Mouse (Mus musculus) midbrain, embryonic 11.5 days (tissue): Measurements from ENCODE around the gene Ccdc9b. TPM values are rescaled to one million over a fixed set of nuclear protein-coding genes. Genes with fewer than 3 reads are reported as not detected.

Source experiments
- ATAC-seq: fragments of 200-750 bp; cut with Nextera tagmentation; 2 replicates; pipeline ENCODE4 v1.8.0; 2017; ENCODE audit warnings: moderate TSS enrichment, moderate library complexity; ENCODE audit not compliant: low FRiP score
- DNase-seq: peaks from one replicate; pipeline ENCODE4 v3.0.0; 2015; ENCODE audit warnings: low spot score; ENCODE audit errors: missing footprints
- H3K27ac ChIP-seq: fragments of 300-500 bp; sonication (generic); 2 replicates; pipeline ENCODE4 v1.5.1; 2014; ENCODE audit warnings: low read depth, low read length
- H3K27me3 ChIP-seq: fragments of 300-500 bp; sonication (generic); 2 replicates; pipeline ENCODE4 v1.6.1; 2014; ENCODE audit warnings: mild to moderate bottlenecking, low read length, moderate library complexity, mixed read lengths; ENCODE audit not compliant: control insufficient read depth, insufficient read depth
- H3K36me3 ChIP-seq: fragments of 300-500 bp; sonication (generic); 2 replicates; pipeline ENCODE4 v1.6.1; 2014; ENCODE audit warnings: mild to moderate bottlenecking, low read length, moderate library complexity, mixed read lengths; ENCODE audit not compliant: control insufficient read depth, insufficient read depth
- H3K4me1 ChIP-seq: fragments of 300-500 bp; sonication (generic); 2 replicates; pipeline ENCODE4 v1.6.1; 2014; ENCODE audit warnings: low read length; ENCODE audit not compliant: control insufficient read depth, insufficient read depth
- H3K4me2 ChIP-seq: fragments of 300-500 bp; sonication (generic); 2 replicates; pipeline ENCODE4 v1.6.1; 2014; ENCODE audit warnings: mild to moderate bottlenecking, moderate library complexity
- H3K4me3 ChIP-seq: fragments of 300-500 bp; sonication (generic); 2 replicates; pipeline ENCODE4 v1.5.1; 2014; ENCODE audit warnings: low read depth, low read length
- H3K9ac ChIP-seq: fragments of 300-500 bp; sonication (generic); 2 replicates; pipeline ENCODE4 v1.6.1; 2014; ENCODE audit warnings: low read length
- H3K9me3 ChIP-seq: fragments of 300-500 bp; sonication (generic); 2 replicates; pipeline ENCODE4 v1.6.1; 2016; ENCODE audit warnings: low read length; ENCODE audit not compliant: control insufficient read depth
- WGBS: fragments of 180-500 bp; shearing (Covaris S2); extraction: QIAGEN DNeasy Blood & Tissue Kit; methylation state at CpG from one replicate; pipeline ENCODE4 v1.1.7; 2014; 5-methylcytosine and 5-hydroxymethylcytosine counted together
- polyA plus RNA-seq: library from polyadenylated mRNA; unstranded; fragments of >200 nt; fragmentation: Nextera tagmentation; extraction: Ambion mirVana; gene quantifications from 2 replicates; pipeline ENCODE4 v1.2.1, GENCODE M21; 2014

The Ccdc9b gene
- polyA plus RNA-seq, 1 experiment from 2014 or later: 0.92 TPM

DNA sequence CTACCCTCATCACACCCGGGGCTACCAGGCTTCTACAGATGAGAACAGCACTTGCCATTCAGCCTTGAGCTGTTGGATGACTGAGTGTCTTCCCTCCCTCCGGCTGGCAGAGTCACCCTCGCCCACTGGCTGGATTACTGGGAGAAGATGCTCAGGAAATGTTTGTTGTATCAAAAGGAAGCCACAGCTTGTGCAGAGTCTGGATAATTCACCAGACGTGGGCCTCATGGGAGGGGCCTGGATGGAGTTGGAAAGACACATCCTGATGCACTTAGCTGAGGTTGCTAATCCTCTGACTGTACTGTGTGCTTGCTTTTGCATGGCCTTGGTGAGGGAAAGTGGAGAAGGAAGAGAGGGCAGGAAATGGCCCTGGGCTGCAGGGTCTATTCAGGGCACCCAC, 6.4 kb downstream of the Ccdc9b start:
- no peaks in the 10 kb centered on the region for H3K36me3 ChIP-seq
- no peak overlapping the region for H3K4me3 ChIP-seq
- 91% methylated on average over 4 of the region's 4 CpGs for WGBS
- H3K27me3 ChIP-seq: no peaks in the 10 kb centered on the region; the same call in 1 of the 2 replicates
- no peak overlapping the region for H3K27ac ChIP-seq
- no peak for ATAC-seq
- no peak overlapping the region for H3K4me2 ChIP-seq
- no peaks in the 10 kb centered on the region for H3K9me3 ChIP-seq
- H3K4me1 ChIP-seq: 0 out of 2 replicates have a peak, but pooled peaks cover 2% of the 10 kb centered on the region
- peak; percentile 45 for DNase-seq
- H3K9ac ChIP-seq: no peak overlapping the region

DNA sequence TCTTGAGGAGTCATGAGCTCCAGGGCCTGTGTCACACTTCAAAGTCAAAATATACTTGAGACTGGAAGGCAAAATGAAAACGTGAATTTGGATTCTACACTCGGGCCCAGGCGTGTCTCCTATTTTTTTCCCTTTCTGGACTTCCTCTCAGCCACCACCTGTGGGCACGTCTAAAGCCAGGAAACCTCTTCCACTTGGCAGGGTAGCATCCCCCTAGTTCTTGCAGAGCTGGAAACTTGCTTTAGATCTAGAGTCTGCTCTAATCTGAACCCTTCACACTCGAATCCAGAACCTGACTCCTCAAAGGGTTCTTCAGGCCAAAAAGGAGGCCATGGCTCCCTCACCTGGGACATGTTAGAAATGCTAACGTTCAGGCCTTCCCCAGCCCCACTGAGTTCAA, 7.1 kb downstream of the Ccdc9b start:
- DNase-seq (peak; percentile 62), ATAC-seq (no peak)
- H3K27ac ChIP-seq: no peak overlapping the region
- no peaks in the 10 kb centered on the region for H3K9me3 ChIP-seq
- H3K9ac ChIP-seq: no peak overlapping the region
- no peak overlapping the region for H3K4me2 ChIP-seq
- H3K4me1 ChIP-seq: peaks cover under 1% of the 10 kb centered on the region
- H3K4me3 ChIP-seq: no peak overlapping the region
- WGBS: 89% methylated on average over 6 of the region's 6 CpGs
- H3K36me3 ChIP-seq: no peaks in the 10 kb centered on the region
- H3K27me3 ChIP-seq: no peaks in the 10 kb centered on the region; the same call in 1 of the 2 replicates

DNA sequence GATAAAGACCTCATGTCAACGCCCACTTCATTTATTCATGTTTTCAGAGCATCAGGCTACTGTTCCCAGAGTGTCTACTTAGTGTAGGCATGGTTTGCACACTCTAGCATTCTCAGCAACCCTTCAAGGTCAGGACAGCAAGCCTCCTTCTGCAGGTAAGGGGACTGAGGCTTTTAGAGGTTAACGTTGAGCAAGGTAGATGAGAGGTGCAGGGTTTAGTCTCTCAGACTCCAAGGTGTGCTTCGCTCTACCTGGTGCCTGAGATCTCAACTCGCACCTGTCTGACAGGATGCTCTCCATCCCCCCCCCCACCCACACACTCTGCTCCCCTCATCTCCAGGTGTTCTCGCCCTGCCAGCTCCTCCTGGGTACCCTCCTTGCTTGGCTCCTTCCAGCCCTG, 8.3 kb downstream of the Ccdc9b start:
- 85% methylated on average over 5 of the region's 5 CpGs for WGBS
- no peaks in the 10 kb centered on the region for H3K9me3 ChIP-seq
- ATAC-seq: no peak

DNA sequence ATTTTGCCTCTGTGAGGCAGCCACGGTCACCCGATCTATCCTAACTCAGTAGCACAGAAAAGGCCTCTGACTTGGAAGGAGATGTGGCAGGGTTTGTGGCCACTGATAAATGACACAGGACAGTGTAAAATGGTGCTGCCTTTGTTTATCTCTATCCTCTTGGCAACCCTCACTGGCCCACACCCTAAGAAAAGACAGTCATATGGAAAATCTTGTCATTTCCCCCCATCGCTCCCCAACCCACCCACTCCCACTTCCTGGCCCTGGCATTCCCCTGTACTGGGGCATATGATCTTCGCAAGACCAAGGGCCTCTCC, 9.7 kb downstream of the Ccdc9b start:
- ATAC-seq (no peak), DNase-seq (peak; percentile 23)
- H3K9ac ChIP-seq: no peak overlapping the region
- peaks cover 2% of the 10 kb centered on the region; the same call in 1 of the 2 replicates for H3K36me3 ChIP-seq
- H3K27me3 ChIP-seq: no peaks in the 10 kb centered on the region
- H3K27ac ChIP-seq: no peak overlapping the region; the same call in 1 of the 2 replicates
- no peak overlapping the region for H3K4me3 ChIP-seq
- H3K4me1 ChIP-seq: peaks cover 14% of the 10 kb centered on the region
- no peaks in the 10 kb centered on the region for H3K9me3 ChIP-seq
- no peak overlapping the region for H3K4me2 ChIP-seq
- 79% methylated on average over 4 of the region's 4 CpGs for WGBS

More for the DNA sequence above, 8.3 kb downstream of the Ccdc9b start:
- no peak overlapping the region for H3K4me2 ChIP-seq
- no peaks in the 10 kb centered on the region for H3K36me3 ChIP-seq
- DNase-seq: no peak
- H3K27ac ChIP-seq: no peak overlapping the region
- H3K4me1 ChIP-seq: peaks cover 9% of the 10 kb centered on the region
- H3K9ac ChIP-seq: no peak overlapping the region
- no peaks in the 10 kb centered on the region for H3K27me3 ChIP-seq
- no peak overlapping the region for H3K4me3 ChIP-seq

DNA sequence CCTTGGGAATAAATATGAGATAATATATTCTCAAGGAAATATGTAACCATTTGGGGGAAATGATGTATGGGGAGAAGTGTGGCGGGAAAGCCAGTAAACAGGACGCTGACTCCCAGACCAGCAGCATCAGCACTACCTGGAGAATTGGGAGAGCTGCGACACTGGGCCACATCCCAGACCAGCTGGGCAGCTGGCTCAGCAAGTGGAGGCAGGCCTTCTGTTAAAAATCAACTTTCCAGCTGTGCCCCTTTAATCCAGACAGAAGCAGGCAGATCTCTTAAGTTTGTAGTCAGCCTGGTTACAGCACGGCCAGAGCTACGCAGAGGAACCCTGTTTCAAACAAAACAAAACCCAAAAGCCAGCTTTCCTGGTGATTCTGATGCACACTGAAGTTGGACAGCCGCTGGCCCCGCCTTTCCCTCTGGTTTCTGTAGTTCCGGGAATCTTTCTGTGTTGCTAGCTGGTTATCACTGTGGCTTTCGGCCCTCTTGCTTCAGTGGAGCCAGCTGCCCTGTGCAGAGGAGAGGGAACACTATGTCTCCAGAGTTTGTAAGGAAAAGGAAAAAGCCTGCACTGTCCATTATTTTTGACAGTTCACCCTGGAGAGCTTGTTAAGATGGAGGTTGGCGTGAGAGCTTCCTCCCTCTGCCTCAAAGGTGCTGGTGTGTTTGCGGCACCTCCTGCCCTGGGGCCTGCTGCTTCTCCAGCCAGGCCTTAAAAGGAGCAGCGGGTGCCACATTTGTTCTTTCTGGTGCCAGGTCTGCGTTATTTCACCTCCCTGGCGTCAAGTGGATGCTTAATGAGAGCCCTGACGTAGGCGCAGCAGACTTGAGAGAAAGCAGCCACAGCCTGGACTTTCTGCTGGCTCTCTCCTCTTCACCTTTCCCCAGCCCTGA, 10.3 kb downstream of the Ccdc9b start:
- H3K4me1 ChIP-seq: peaks cover 17% of the 10 kb centered on the region
- no peaks in the 10 kb centered on the region for H3K9me3 ChIP-seq
- ATAC-seq (no peak), DNase-seq (no peak)
- H3K27me3 ChIP-seq: no peaks in the 10 kb centered on the region
- H3K27ac ChIP-seq: no peak overlapping the region; the same call in 1 of the 2 replicates
- WGBS: 75% methylated on average over 16 of the region's 16 CpGs
- H3K9ac ChIP-seq: no peak overlapping the region
- no peak overlapping the region for H3K4me2 ChIP-seq
- H3K4me3 ChIP-seq: no peak overlapping the region
- H3K36me3 ChIP-seq: peaks cover 2% of the 10 kb centered on the region; the same call in 1 of the 2 replicates

DNA sequence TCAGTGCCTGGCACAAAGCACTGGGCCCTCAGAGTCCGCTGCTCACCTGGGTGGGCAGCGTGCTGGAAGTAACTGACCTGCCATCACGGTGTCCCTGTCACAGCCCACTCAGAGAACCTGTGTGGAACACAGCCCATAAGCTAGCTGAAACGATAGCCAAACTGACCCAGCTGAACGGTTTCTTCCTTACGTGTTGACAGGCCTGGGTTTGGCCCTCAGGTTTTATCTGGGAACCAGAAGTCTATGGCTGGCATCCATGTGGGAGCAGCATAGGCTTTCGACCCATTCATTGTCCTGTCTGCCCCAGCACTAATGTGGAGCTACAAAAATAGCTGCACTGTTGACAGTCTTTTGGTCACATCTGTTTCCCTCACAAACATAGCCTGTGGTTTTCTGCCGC, 12.0 kb downstream of the Ccdc9b start:
- Histone ChIP-seq H3K4me3 (no peak overlapping the region), H3K9me3 (no peaks in the 10 kb centered on the region), H3K9ac (no peak overlapping the region; the same call in 1 of the 2 replicates), H3K4me1 (peaks cover 20% of the 10 kb centered on the region), H3K36me3 (peaks cover 2% of the 10 kb centered on the region; the same call in 1 of the 2 replicates), H3K27ac (no peak overlapping the region), H3K27me3 (no peaks in the 10 kb centered on the region), H3K4me2 (no peak overlapping the region)
- no peak for ATAC-seq
- DNase-seq: no peak
- WGBS: 89% methylated on average over 8 of the region's 8 CpGs

DNA sequence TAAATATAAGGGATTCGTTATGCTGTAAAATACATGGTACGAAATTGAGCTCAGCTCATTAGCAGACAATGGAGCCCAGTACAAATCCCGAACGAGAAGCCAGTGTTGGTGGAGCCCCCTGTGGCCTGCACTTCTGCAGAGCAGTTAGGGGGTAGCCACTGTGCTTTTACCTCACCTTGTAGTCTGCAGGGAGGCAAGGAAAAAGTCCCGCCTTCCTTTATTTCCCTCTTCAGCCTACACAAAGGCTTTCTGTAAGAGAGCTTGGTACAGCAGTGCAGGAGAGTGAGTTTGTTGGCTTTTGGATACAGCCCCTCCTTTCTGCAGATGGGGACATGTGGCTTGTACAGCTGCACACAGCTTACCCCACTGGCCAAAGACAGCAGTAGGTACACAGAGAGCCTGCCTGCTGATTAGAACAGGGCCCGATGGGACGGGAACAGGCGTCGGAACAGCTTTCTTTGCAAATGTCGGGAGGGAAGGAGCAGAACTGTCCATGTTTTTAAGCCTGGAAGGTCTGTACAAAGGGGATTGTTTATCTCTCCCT, 13.0 kb downstream of the Ccdc9b start:
- no peaks in the 10 kb centered on the region for H3K9me3 ChIP-seq
- no peak overlapping the region for H3K4me3 ChIP-seq
- peaks cover 2% of the 10 kb centered on the region; the same call in 1 of the 2 replicates for H3K36me3 ChIP-seq
- peak overlapping the region; percentile 24; the same call in 1 of the 2 replicates for H3K9ac ChIP-seq
- peaks cover 1% of the 10 kb centered on the region; the same call in 1 of the 2 replicates for H3K27me3 ChIP-seq
- peaks cover 26% of the 10 kb centered on the region for H3K4me1 ChIP-seq
- ATAC-seq (no peak), DNase-seq (peak; percentile 85)
- no peak overlapping the region for H3K27ac ChIP-seq
- WGBS: 25% methylated on average over 10 of the region's 10 CpGs
- H3K4me2 ChIP-seq: no peak overlapping the region

DNA sequence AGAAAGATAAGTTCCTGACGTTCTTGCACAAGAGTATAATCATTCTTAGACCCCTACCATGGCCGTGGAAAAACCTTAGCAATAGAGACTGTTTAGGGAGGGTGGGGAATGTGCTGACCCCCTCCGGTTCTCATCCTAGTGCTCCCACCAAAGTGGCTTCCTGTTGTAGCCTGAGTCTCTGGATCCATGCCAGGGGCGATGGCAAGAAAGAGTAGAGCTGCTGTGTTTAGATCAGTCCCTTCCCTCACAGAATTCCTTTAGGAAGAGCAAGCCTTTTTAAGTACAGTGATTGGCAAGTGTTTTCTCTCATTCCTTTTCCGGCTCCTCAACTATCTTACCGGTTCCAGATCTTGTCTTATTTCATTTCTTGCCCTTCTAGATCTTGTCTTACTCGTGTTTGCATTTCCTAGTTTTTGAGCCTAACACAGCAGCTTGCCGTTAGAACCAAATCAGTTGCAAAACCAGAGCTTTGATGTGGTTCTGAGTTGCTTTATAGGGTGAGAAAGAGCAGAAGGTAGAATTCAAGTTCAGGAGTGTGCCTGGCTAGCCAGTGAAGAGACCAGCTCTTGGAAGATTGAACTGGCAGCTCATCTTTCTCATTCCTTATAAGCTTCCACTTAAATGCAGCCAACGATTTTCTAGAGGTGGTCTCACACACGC, 15.0 kb downstream of the Ccdc9b start:
- Histone ChIP-seq H3K27ac (no peak overlapping the region), H3K9ac (no peak overlapping the region), H3K4me2 (peak overlapping the region; percentile 86), H3K4me1 (peaks cover 26% of the 10 kb centered on the region), H3K4me3 (peak overlapping the region; percentile 90), H3K36me3 (peaks cover 2% of the 10 kb centered on the region; the same call in 1 of the 2 replicates), H3K9me3 (no peaks in the 10 kb centered on the region), H3K27me3 (peaks cover 9% of the 10 kb centered on the region)
- WGBS: 44% methylated on average over 10 of the region's 10 CpGs
- ATAC-seq (no peak), DNase-seq (no peak)
